In genomic region chr12:56284210-56284609, GRCm38 (mm10) we compare ENCODE assay signal across 27 mouse cellular contexts.
"Had no signal": no experiment of that assay in that cellular context is flagged by ENCODE, and none has a peak within 500 bp of the region (broad histone marks: within the 10 kb centered on the region; RNA-seq: fewer than 3 reads in every experiment).

No protein-coding gene starts in this region.

- H3K27me3 ChIP-seq: limb, embryonic 12.5 days; limb, embryonic 13.5 days; limb, embryonic 15.5 days; liver, embryonic 12.5 days; liver, embryonic 13.5 days; liver, embryonic 15.5 days; lung, embryonic 15.5 days; megakaryocyte, embryonic 14.5 days; midbrain, embryonic 12.5 days; midbrain, embryonic 13.5 days; midbrain, embryonic 15.5 days; neural tube, embryonic 12.5 days had no signal

- H3K4me3 ChIP-seq: limb, embryonic 10.5 days; limb, embryonic 12.5 days; limb, embryonic 13.5 days; limb, embryonic 15.5 days; liver, embryonic 12.5 days; liver, embryonic 13.5 days; liver, embryonic 15.5 days; lung, embryonic 15.5 days; megakaryocyte, embryonic 14.5 days; midbrain, embryonic 12.5 days; midbrain, embryonic 13.5 days; midbrain, embryonic 15.5 days; myocyte; neural tube, embryonic 12.5 days had no signal

- H3K4me1 ChIP-seq: limb, embryonic 10.5 days; limb, embryonic 12.5 days; limb, embryonic 13.5 days; limb, embryonic 15.5 days; liver, embryonic 12.5 days; liver, embryonic 13.5 days; liver, embryonic 15.5 days; lung, embryonic 15.5 days; megakaryocyte, embryonic 14.5 days; midbrain, embryonic 12.5 days; midbrain, embryonic 13.5 days; midbrain, embryonic 15.5 days; neural tube, embryonic 12.5 days had no signal

- H3K36me3 ChIP-seq: limb, embryonic 10.5 days; limb, embryonic 12.5 days; limb, embryonic 13.5 days; limb, embryonic 15.5 days; liver, embryonic 12.5 days; liver, embryonic 13.5 days; liver, embryonic 15.5 days; lung, embryonic 15.5 days; midbrain, embryonic 12.5 days; midbrain, embryonic 13.5 days; midbrain, embryonic 15.5 days; neural tube, embryonic 12.5 days had no signal

- H3K9me3 ChIP-seq: limb, embryonic 10.5 days; limb, embryonic 12.5 days; limb, embryonic 13.5 days; limb, embryonic 15.5 days; liver, embryonic 12.5 days; liver, embryonic 13.5 days; liver, embryonic 15.5 days; lung, embryonic 15.5 days; megakaryocyte, embryonic 14.5 days; midbrain, embryonic 12.5 days; midbrain, embryonic 13.5 days; midbrain, embryonic 15.5 days; neural tube, embryonic 12.5 days had no signal

- DNase-seq: left cerebral cortex, postnatal 4 days; liver; liver, embryonic 13.5 days; liver, postnatal 0 days; lung, adult 18-20 months; lung, adult 2 months; lung, embryonic 14.5 days; lung, postnatal 10 days; lung, postnatal 14 days; lung, postnatal 36 days; lung, postnatal 4 days; midbrain, embryonic 14.5 days had no signal

- H3K27ac ChIP-seq: limb, embryonic 10.5 days; limb, embryonic 12.5 days; limb, embryonic 13.5 days; limb, embryonic 15.5 days; liver, embryonic 12.5 days; liver, embryonic 13.5 days; liver, embryonic 14.5 days; liver, embryonic 15.5 days; macrophage; midbrain, embryonic 12.5 days; midbrain, embryonic 13.5 days; midbrain, embryonic 15.5 days; neural tube, embryonic 12.5 days had no signal

- H3K9ac ChIP-seq: limb, embryonic 12.5 days; limb, embryonic 13.5 days; limb, embryonic 15.5 days; liver, embryonic 12.5 days; liver, embryonic 13.5 days; liver, embryonic 14.5 days; liver, embryonic 15.5 days; liver, postnatal 0 days; lung, embryonic 14.5 days; lung, embryonic 15.5 days; midbrain, embryonic 12.5 days; midbrain, embryonic 13.5 days; midbrain, embryonic 15.5 days; neural tube, embryonic 12.5 days had no signal
